Mouse (Mus musculus): ENCODE data around the gene Car3. TPM values are rescaled to one million over a fixed set of nuclear protein-coding genes. Genes with fewer than 3 reads are reported as not detected.

Car3 gene
- polyA plus RNA-seq, 1 experiment from 2014 or later, result 4.6 TPM

DNA sequence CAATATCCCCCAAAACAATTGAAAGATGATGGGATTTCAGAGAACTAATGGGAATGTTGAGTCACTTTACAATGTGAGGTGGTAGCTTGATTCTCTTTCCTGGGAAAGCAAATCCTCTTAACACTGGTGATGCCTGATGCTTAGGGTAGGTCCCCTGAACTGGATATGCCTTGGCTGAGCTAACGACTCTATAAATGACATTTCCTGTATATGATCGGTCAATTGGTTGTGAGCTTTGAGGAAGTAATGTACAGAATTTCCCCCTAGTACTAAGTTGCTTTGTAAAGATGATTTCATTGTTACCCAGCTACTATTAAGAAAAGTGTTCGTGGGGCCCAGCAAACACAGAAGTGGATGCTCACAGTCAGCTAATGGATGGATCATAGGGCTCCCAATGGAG, 29.7 kb downstream of the Car3 start:
- H3K4me1 ChIP-seq (replicated peaks), result no peaks in the 10 kb centered on the region
- H3K9me3 ChIP-seq, result no peaks in the 10 kb centered on the region
- no peak for ATAC-seq
- H3K9ac ChIP-seq, result no peak overlapping the region
- no peak overlapping the region for H3K4me2 ChIP-seq (replicated peaks)
- no peaks in the 10 kb centered on the region for H3K27me3 ChIP-seq (replicated peaks)
- no peak overlapping the region for H3K27ac ChIP-seq
- no peaks in the 10 kb centered on the region for H3K36me3 ChIP-seq
- WGBS, result 83% methylated on average over 3 of the region's 3 CpGs
- H3K4me3 ChIP-seq (replicated peaks), result no peak overlapping the region

DNA sequence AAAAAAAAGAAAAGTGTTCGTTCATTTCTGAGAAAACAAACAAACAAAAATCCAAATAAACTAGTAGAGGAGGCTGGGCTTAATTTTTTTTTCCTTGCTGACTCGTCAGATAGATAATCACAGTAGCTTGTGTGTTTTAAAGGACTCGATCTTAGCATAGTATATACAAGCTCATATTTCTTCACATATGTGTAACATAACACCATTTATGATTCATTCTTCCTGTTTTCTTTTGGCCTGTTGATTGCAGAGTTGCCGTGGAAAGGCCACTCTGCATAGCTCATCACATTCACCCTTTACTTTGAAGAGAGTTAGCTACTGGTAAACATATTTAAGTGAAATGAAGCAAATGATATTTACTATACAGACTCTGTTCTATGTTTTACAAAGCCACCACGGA, 30.4 kb downstream of the Car3 start:
- Histone ChIP-seq H3K9me3 (no peaks in the 10 kb centered on the region), H3K36me3 (no peaks in the 10 kb centered on the region), H3K4me1 (replicated peaks) (no peaks in the 10 kb centered on the region), H3K4me2 (replicated peaks) (no peak overlapping the region), H3K27ac (no peak overlapping the region), H3K9ac (no peak overlapping the region), H3K27me3 (replicated peaks) (no peaks in the 10 kb centered on the region), H3K4me3 (replicated peaks) (no peak overlapping the region)
- 54% methylated on average over 5 of the region's 5 CpGs for WGBS
- ATAC-seq, result no peak

DNA sequence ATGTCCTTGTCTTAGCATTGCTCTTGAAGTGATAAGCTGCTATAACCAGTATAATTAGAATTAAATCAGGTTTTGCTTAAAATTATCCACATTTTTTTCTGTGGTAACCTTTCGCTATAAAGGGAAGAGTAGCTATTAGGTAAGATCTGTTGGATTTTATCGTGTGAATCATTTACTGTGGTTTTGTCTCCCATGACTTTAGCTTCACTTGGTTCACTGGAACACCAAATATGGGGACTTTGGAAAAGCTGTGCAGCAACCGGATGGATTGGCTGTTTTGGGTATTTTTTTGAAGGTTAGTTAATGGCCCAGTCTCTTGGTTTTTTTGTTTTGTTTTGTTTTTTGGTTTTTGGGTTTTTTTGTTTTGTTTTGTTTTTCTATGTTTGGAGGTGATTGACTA, 32.0 kb downstream of the Car3 start:
- ATAC-seq, result no peak
- no peak overlapping the region for H3K27ac ChIP-seq
- H3K27me3 ChIP-seq (replicated peaks), result no peaks in the 10 kb centered on the region
- H3K36me3 ChIP-seq, result no peaks in the 10 kb centered on the region
- no peaks in the 10 kb centered on the region for H3K4me1 ChIP-seq (replicated peaks)
- WGBS, result 94% methylated on average over 3 of the region's 3 CpGs
- H3K9me3 ChIP-seq, result no peaks in the 10 kb centered on the region
- H3K4me2 ChIP-seq (replicated peaks), result no peak overlapping the region
- no peak overlapping the region for H3K9ac ChIP-seq
- no peak overlapping the region for H3K4me3 ChIP-seq (replicated peaks)

DNA sequence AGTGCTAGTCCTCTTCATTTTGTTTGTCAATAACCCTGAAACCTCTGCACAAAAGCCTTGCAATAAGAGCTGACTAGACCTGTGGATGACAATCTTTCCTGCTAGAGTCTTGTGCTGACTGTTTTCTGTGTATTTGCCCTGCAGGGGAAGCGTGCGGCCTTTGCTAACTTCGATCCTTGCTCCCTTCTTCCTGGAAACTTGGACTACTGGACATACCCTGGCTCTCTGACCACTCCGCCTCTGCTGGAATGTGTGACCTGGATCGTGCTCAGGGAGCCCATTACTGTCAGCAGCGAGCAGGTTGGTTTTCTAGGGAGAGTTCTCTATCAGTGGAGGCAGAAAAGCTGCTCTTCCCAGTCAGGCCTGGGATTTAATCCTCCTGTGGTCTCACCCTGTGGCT, 34.5 kb downstream of the Car3 start:
- no peak overlapping the region for H3K27ac ChIP-seq
- H3K4me1 ChIP-seq (replicated peaks), result no peaks in the 10 kb centered on the region
- no peak for ATAC-seq
- 69% methylated on average over 6 of the region's 6 CpGs for WGBS
- no peak overlapping the region for H3K4me3 ChIP-seq (replicated peaks)
- H3K36me3 ChIP-seq, result no peaks in the 10 kb centered on the region
- no peak overlapping the region for H3K4me2 ChIP-seq (replicated peaks)
- no peak overlapping the region for H3K9ac ChIP-seq
- no peaks in the 10 kb centered on the region for H3K27me3 ChIP-seq (replicated peaks)
- H3K9me3 ChIP-seq, result no peaks in the 10 kb centered on the region

DNA sequence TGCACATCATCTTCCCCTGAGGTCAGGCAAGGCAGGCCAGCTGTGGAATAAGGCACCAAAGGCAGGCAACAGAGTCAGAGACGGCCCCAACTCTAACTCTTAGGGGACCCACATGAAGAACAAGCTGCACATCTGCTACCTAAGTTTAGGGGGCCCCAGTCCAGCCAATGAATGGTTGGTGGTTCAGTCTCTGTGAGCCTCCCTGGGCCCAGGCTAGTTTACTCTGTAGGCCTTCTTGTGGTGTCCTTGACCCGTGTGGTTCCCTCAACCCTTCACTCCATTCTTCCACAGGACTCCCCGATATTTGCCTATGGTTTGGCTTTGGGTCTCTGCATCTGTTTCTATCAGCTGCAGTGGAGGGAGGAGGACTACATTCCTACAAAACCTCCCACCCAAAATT, 40.1 kb downstream of the Car3 start:
- Histone ChIP-seq H3K27me3 (replicated peaks) (no peaks in the 10 kb centered on the region), H3K27ac (no peak overlapping the region), H3K4me3 (replicated peaks) (no peak overlapping the region), H3K4me2 (replicated peaks) (no peak overlapping the region), H3K9ac (no peak overlapping the region), H3K36me3 (no peaks in the 10 kb centered on the region), H3K4me1 (replicated peaks) (no peaks in the 10 kb centered on the region), H3K9me3 (no peaks in the 10 kb centered on the region)
- 96% methylated on average over 3 of the region's 3 CpGs for WGBS
- no peak for ATAC-seq

DNA sequence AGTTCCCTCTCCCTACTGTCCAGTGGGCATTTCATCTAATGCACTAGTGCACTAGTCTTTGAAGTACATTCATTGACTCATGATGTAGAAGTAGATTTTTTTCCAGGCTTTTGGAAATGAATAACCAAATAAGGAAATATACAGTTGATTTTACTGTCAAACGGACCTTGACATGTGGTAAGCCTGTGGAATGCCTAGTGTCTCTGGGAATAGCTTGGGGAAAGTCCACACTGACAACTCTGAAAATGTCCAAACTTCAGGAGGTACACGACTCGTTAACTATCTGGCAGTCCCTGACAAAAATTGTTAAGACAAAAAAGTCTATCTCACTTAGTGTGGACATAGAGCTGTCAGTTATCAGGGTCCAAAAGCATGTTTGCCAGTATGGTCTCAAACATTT, 40.9 kb downstream of the Car3 start:
- no peak for ATAC-seq
- no peak overlapping the region for H3K9ac ChIP-seq
- no peak overlapping the region for H3K4me2 ChIP-seq (replicated peaks)
- H3K27ac ChIP-seq, result no peak overlapping the region
- no peak overlapping the region for H3K4me3 ChIP-seq (replicated peaks)
- no peaks in the 10 kb centered on the region for H3K27me3 ChIP-seq (replicated peaks)
- no peaks in the 10 kb centered on the region for H3K4me1 ChIP-seq (replicated peaks)
- WGBS, result 57% methylated on average over 3 of the region's 3 CpGs
- H3K36me3 ChIP-seq, result no peaks in the 10 kb centered on the region
- no peaks in the 10 kb centered on the region for H3K9me3 ChIP-seq

DNA sequence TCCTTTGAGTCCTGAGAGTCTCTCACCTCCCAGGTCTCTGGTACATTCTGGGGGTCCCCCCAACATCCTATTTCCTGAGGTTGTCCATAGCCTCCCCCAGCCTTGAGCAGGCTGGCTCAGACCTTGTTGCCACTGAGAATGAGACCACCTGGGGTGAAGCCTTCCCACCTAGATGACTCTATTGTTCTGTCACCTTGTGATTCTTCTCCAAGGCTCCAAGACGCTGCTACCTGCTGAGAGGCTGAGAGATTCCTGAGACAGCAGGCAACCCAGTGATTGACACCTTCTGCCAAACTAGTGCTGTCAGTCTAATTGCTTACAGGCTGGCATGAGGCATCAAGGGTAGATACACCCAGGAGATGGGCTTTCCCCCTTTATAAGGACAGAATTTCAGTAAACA, 44.0 kb downstream of the Car3 start:
- no peaks in the 10 kb centered on the region for H3K9me3 ChIP-seq
- ATAC-seq, result no peak
- 50% methylated on average over 1 of the region's 1 CpGs for WGBS
- no peak overlapping the region for H3K9ac ChIP-seq
- no peak overlapping the region for H3K27ac ChIP-seq
- no peak overlapping the region for H3K4me2 ChIP-seq (replicated peaks)
- H3K27me3 ChIP-seq (replicated peaks), result no peaks in the 10 kb centered on the region
- no peaks in the 10 kb centered on the region for H3K4me1 ChIP-seq (replicated peaks)
- H3K4me3 ChIP-seq (replicated peaks), result no peak overlapping the region
- no peaks in the 10 kb centered on the region for H3K36me3 ChIP-seq

DNA sequence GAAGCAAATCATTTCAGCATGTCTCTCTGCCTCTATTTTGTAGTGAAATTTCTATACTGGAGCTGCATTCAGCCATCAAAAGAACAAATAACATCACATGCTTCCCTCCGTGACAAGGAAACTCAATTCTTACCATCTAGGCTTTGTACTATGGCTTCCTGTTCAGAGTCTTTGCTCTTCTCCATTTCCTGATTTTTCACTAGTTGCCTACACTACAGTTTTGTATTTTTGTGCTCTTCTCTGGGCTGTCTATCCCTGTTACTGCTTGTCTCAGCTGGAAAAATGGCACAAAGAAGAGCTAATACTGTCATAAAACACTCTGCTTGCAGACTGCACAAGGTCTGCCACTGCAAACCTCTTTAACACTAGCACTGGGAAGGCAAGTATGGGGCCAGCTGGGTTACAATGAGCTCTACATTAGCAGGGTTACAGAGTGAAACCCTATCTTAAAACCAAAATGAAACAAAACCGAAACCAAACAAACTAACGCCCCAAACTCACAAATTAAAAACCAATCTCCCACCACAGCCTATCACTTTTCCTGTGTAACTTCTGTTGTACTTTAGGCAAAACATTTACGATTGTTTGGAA, 48.8 kb downstream of the Car3 start:
- Histone ChIP-seq H3K4me1 (replicated peaks) (no peaks in the 10 kb centered on the region), H3K4me3 (replicated peaks) (no peak overlapping the region), H3K9me3 (no peaks in the 10 kb centered on the region), H3K27ac (no peak overlapping the region), H3K4me2 (replicated peaks) (no peak overlapping the region), H3K36me3 (no peaks in the 10 kb centered on the region), H3K27me3 (replicated peaks) (no peaks in the 10 kb centered on the region), H3K9ac (no peak overlapping the region)
- 77% methylated on average over 4 of the region's 4 CpGs for WGBS
- no peak for ATAC-seq

DNA sequence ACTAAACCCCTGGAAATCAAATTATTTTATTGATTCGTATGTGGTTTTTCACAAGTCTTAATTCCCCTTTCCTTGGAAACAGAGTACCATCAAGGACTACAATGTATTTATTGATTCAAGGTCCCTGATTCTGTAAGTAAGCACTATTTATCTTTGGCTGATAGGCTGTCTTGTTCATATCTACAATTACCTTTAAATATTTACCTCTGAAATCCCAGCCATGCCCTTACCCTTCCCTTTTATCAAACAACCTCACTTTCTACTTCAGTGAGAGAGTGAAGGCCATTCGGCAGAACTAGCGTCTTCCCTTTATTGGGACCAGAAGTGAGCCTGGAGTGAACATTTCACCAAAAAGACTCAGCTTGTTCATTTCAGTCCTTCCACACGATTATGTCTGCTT, 50.5 kb downstream of the Car3 start:
- no peaks in the 10 kb centered on the region for H3K9me3 ChIP-seq
- H3K36me3 ChIP-seq, result no peaks in the 10 kb centered on the region
- H3K27ac ChIP-seq, result no peak overlapping the region
- H3K4me1 ChIP-seq (replicated peaks), result no peaks in the 10 kb centered on the region
- no peaks in the 10 kb centered on the region for H3K27me3 ChIP-seq (replicated peaks)
- H3K4me2 ChIP-seq (replicated peaks), result no peak overlapping the region
- H3K4me3 ChIP-seq (replicated peaks), result no peak overlapping the region
- H3K9ac ChIP-seq, result no peak overlapping the region
- WGBS, result 54% methylated on average over 4 of the region's 4 CpGs
- ATAC-seq, result no peak

DNA sequence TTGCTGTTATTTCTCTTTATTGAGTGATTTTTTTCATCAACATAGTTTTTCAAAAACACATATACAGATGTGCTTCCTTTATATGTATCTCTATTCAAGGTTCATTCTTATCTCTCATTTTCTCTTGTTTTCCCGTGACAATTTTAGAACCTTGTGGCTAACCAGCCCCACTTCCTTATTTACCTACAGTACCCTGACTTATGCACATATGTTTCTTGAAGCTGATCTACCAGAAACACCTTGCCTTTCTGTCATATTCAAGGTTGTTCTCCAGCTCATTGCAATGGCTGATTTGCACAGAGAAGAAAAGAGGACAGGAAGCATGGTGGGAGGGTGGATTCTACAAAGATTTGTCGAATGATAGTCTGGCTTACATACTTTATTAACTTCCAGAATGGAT, 52.0 kb downstream of the Car3 start:
- WGBS, result 86% methylated on average over 2 of the region's 2 CpGs
- Histone ChIP-seq H3K9me3 (no peaks in the 10 kb centered on the region), H3K4me2 (replicated peaks) (no peak overlapping the region), H3K4me3 (replicated peaks) (no peak overlapping the region), H3K27me3 (replicated peaks) (no peaks in the 10 kb centered on the region), H3K36me3 (no peaks in the 10 kb centered on the region), H3K4me1 (replicated peaks) (no peaks in the 10 kb centered on the region), H3K27ac (no peak overlapping the region), H3K9ac (no peak overlapping the region)
- no peak for ATAC-seq

DNA sequence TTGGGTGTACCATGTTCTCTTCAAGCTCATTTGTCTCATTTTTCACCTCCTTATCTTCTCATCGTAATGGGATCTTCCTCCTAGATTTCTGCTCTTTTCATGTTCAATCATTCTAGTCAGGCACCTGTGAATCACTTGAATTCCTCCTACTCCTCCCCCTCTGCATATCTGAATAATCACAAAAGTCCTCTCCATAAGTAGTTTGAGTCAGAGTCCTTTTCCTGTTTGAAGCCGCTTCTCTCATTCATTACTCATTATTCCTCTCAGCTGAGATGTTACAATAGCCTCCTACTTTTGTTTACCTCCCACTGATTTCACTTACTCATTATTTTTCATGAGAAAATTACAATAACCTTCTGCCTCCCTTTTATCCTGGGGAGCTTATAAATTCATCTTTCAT, 53.9 kb downstream of the Car3 start:
- Histone ChIP-seq H3K4me3 (replicated peaks) (no peak overlapping the region), H3K9ac (no peak overlapping the region), H3K4me1 (replicated peaks) (no peaks in the 10 kb centered on the region), H3K36me3 (no peaks in the 10 kb centered on the region), H3K4me2 (replicated peaks) (no peak overlapping the region), H3K27me3 (replicated peaks) (no peaks in the 10 kb centered on the region), H3K9me3 (no peaks in the 10 kb centered on the region), H3K27ac (no peak overlapping the region)
- no peak for ATAC-seq
- WGBS, result 74% methylated on average over 2 of the region's 2 CpGs
